Mouse (Mus musculus) layer of hippocampus, adult 18-20 months (tissue): ENCODE results near the gene Ppp1r2. TPM values are rescaled to one million over a fixed set of nuclear protein-coding genes. Genes with fewer than 3 reads are reported as not detected.

ENCODE experiments used
- DNase-seq, 2 experiments: peaks; one replicate each; pipeline ENCODE4 v3.0.0; 2022; ENCODE audit warnings: low spot score in 2 of 2
- total RNA-seq, 2 experiments: library from RNA; stranded (reverse); gene quantifications; 2 replicates each; pipeline ENCODE4 v1.2.3; 2021

The Ppp1r2 gene
- total RNA-seq, 2 experiments from 2014 or later, result 100 to 106 TPM

- no peak for DNase-seq
Measured at GRCm38 (mm10) chr16:31290751-31291365, 15.8 kb upstream of the Ppp1r2 start.

- DNase-seq, result peak; percentile 60 to 76
Measured at GRCm38 (mm10) chr16:31290281-31290680, 15.2 kb upstream of the Ppp1r2 start.

GRCm38 (mm10) chr16:31287712-31288111 lies 12.6 kb upstream of the Ppp1r2 start:
- peak in 1 of 2 experiments; percentile 59 for DNase-seq

GRCm38 (mm10) chr16:31286801-31287488 lies 11.9 kb upstream of the Ppp1r2 start:
- DNase-seq, result no peak

GRCm38 (mm10) chr16:31281981-31282380 lies 6.9 kb upstream of the Ppp1r2 start:
- DNase-seq, result no peak

GRCm38 (mm10) chr16:31280176-31280575 lies 5.1 kb upstream of the Ppp1r2 start:
- DNase-seq, result no peak

- no peak for DNase-seq
Measured at GRCm38 (mm10) chr16:31278581-31278980, 3.5 kb upstream of the Ppp1r2 start.

- DNase-seq, result no peak
Measured at GRCm38 (mm10) chr16:31278081-31278480, 3.0 kb upstream of the Ppp1r2 start.

GRCm38 (mm10) chr16:31276962-31277361 lies 1.9 kb upstream of the Ppp1r2 start:
- DNase-seq, result no peak

GRCm38 (mm10) chr16:31276539-31276938 lies 1.5 kb upstream of the Ppp1r2 start:
- peak; percentile 21 to 62 for DNase-seq

GRCm38 (mm10) chr16:31274084-31274483 lies 993 bp downstream of the Ppp1r2 start:
- no peak for DNase-seq

GRCm38 (mm10) chr16:31266692-31267091 lies 8.4 kb downstream of the Ppp1r2 start:
- no peak for DNase-seq

GRCm38 (mm10) chr16:31256151-31256550 lies 18.9 kb downstream of the Ppp1r2 start:
- DNase-seq, result no peak

- DNase-seq, result no peak
Measured at GRCm38 (mm10) chr16:31255685-31256084, 19.4 kb downstream of the Ppp1r2 start.

GRCm38 (mm10) chr16:31249401-31249800 lies 25.7 kb downstream of the Ppp1r2 start:
- no peak for DNase-seq

- no peak for DNase-seq
Measured at GRCm38 (mm10) chr16:31248717-31249116, 26.4 kb downstream of the Ppp1r2 start.

GRCm38 (mm10) chr16:31247442-31247841 lies 27.6 kb downstream of the Ppp1r2 start:
- no peak for DNase-seq

- no peak for DNase-seq
Measured at GRCm38 (mm10) chr16:31244053-31244452, 31.0 kb downstream of the Ppp1r2 start.

- peak in 1 of 2 experiments; percentile 72 for DNase-seq
Measured at GRCm38 (mm10) chr16:31241433-31241832, 33.6 kb downstream of the Ppp1r2 start.

GRCm38 (mm10) chr16:31240569-31240968 lies 34.5 kb downstream of the Ppp1r2 start:
- DNase-seq, result no peak

GRCm38 (mm10) chr16:31238281-31238680 lies 36.8 kb downstream of the Ppp1r2 start:
- no peak for DNase-seq

- no peak for DNase-seq
Measured at GRCm38 (mm10) chr16:31235457-31236310, 39.4 kb downstream of the Ppp1r2 start.
